Mouse (Mus musculus) E14TG2a.4 (cell line): ENCODE measurements around the gene Cars2.

ENCODE experiments used
- CTCF ChIP-seq: conservative IDR thresholded peaks from 2 replicates; pipeline ENCODE4 v1.5.1; 2014; ENCODE audit warnings: low read length
- NANOG ChIP-seq: IDR thresholded peaks from 2 replicates; pipeline ENCODE4 v1.6.1; 2014; ENCODE audit warnings: borderline replicate concordance, low read length, mixed read lengths

DNA sequence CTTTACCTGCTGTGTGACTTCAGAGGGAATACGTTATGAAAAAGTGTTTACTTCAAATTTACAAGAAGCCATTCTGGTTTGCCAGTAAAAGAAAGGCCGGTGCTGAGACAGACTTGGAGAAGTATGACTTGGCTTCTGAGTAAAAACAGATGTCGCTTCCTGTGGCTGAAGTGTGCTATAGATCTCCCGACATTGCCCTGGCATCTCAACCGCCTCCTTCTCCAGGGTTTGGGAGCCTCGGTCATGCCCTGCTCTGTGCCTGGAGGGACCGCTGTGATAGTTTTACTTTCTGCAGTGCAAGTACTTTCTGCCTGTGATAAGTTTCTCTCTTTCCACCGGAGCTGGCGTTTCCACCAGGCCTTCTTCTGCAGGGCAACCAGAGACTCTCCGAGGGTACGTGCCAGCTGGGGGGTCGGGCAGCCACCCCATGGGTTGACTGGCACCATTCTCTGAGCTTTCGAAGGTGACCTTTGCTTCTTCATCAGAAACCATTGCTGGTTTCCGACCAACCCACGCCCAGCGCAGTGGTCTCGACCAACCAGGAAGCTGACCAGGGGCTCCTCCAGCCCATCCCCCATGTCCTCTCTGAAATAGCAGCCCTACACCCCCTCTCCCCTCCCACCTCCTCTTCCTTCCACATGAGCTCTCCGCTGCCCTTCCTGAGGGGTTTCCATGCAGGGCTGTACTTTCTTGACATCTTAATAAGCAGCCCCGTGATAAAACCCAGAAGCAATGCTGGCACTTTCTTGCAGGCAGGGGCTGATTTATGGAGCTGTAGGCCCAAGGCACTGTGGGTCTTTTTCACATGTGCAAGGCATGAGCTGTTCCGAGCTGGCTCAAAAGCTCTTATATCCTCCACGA, 35.2 kb upstream of the Cars2 start:
- TF ChIP-seq CTCF = no peak
- no peak for TF ChIP-seq NANOG
